Mouse (Mus musculus): Measurements from ENCODE around the gene Usp10. TPM values are rescaled to one million over a fixed set of nuclear protein-coding genes. Genes with fewer than 3 reads are reported as not detected.

Usp10 gene
- 124 and 125 TPM in 2 replicates for polyA plus RNA-seq (2015; fragmentation: Nextera tagmentation; extraction: Ambion mirVana)

- no peak for ATAC-seq
- 24% methylated on average over 13 of the region's 13 CpGs for WGBS
- peak within 1 kb of the TSS; percentile 93 for H3K27ac ChIP-seq (ENCODE audit: low read length)
Measured at GRCm38 (mm10) chr8:119909944-119910546, at the start of gene Usp10. Gene Usp10, plus strand, starts transcription at chr8:119910360.

GRCm38 (mm10) chr8:119861706-119862389 is 48.3 kb upstream of the Usp10 start, which contains the start of gene Klhl36:
Gene Klhl36, plus strand, starts transcription at chr8:119862266.
- Histone ChIP-seq H3K4me3 (ENCODE audit: low read length) (peak within 1 kb of the TSS; percentile 87), H3K9ac (ENCODE audit: low read depth, low read length) (peak within 1 kb of the TSS; percentile 89), H3K9me3 (ENCODE audit: control insufficient read depth, low read length) (no peaks in the 10 kb centered on the region), H3K27ac (ENCODE audit: low read length) (peak within 1 kb of the TSS; percentile 76), H3K4me2 (ENCODE audit: low read depth, low read length) (peak within 1 kb of the TSS; percentile 63), H3K27me3 (replicated peaks; ENCODE audit: control insufficient read depth, insufficient read depth, low read length) (no peaks in the 10 kb centered on the region), H3K4me1 (ENCODE audit: control insufficient read depth, insufficient read depth, low read length) (peaks cover 11% of the 10 kb centered on the region), H3K36me3 (ENCODE audit: control insufficient read depth, insufficient read depth, low read length) (no peaks in the 10 kb centered on the region)
- under 1% methylated on average over 35 of the region's 35 CpGs for WGBS
- ATAC-seq = peak; percentile 98

More at GRCm38 (mm10) chr8:119909944-119910546, at the start of gene Usp10:
- H3K27me3 ChIP-seq (replicated peaks; ENCODE audit: control insufficient read depth, insufficient read depth, low read length) = no peaks in the 10 kb centered on the region
- peak within 1 kb of the TSS; percentile 92 for H3K9ac ChIP-seq (ENCODE audit: low read depth, low read length)
- peak within 1 kb of the TSS; percentile 90 for H3K4me2 ChIP-seq (ENCODE audit: low read depth, low read length)
- H3K4me1 ChIP-seq (ENCODE audit: control insufficient read depth, insufficient read depth, low read length) = peaks cover 33% of the 10 kb centered on the region
- H3K9me3 ChIP-seq (ENCODE audit: control insufficient read depth, low read length) = no peaks in the 10 kb centered on the region
- peak within 1 kb of the TSS; percentile 80 for H3K4me3 ChIP-seq (ENCODE audit: low read length)
- H3K36me3 ChIP-seq (ENCODE audit: control insufficient read depth, insufficient read depth, low read length) = no peaks in the 10 kb centered on the region

GRCm38 (mm10) chr8:119862390-119862734 is 47.8 kb upstream of the Usp10 start:
- H3K4me3 ChIP-seq (ENCODE audit: low read length) = peak overlapping the region; percentile 87
- peak overlapping the region; percentile 63 for H3K4me2 ChIP-seq (ENCODE audit: low read depth, low read length)
- peak overlapping the region; percentile 76 for H3K27ac ChIP-seq (ENCODE audit: low read length)
- 2% methylated on average over 19 of the region's 19 CpGs for WGBS
- H3K36me3 ChIP-seq (ENCODE audit: control insufficient read depth, insufficient read depth, low read length) = no peaks in the 10 kb centered on the region
- peaks cover 11% of the 10 kb centered on the region for H3K4me1 ChIP-seq (ENCODE audit: control insufficient read depth, insufficient read depth, low read length)
- H3K9ac ChIP-seq (ENCODE audit: low read depth, low read length) = peak overlapping the region; percentile 89
- no peaks in the 10 kb centered on the region for H3K9me3 ChIP-seq (ENCODE audit: control insufficient read depth, low read length)
- H3K27me3 ChIP-seq (replicated peaks; ENCODE audit: control insufficient read depth, insufficient read depth, low read length) = no peaks in the 10 kb centered on the region
- no peak for ATAC-seq

DNA sequence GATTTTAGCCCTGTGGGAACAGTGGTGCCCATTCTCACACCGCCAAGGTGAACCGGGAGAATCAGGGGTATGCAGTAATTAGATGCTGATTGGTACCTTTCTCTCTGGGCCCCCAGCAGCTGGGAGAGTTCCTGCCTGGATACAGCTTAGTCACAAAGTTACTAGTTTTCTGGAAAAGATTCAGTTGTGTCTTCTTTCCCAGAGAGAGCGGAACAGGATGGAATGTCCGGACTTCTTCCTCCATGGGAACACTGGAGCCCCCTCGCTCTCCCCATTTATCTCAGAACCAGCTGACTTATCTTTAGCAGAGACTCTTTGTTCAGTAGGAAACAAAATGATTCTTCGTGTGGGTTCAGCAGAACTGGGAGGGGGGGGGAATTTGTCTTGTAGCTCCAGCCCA is 47.4 kb upstream of the Usp10 start:
- no peak for ATAC-seq
- Histone ChIP-seq H3K27ac (ENCODE audit: low read length) (no peak overlapping the region), H3K4me2 (ENCODE audit: low read depth, low read length) (peak overlapping the region; percentile 63), H3K9me3 (ENCODE audit: control insufficient read depth, low read length) (no peaks in the 10 kb centered on the region), H3K36me3 (ENCODE audit: control insufficient read depth, insufficient read depth, low read length) (no peaks in the 10 kb centered on the region), H3K4me3 (ENCODE audit: low read length) (peak overlapping the region; percentile 87), H3K27me3 (replicated peaks; ENCODE audit: control insufficient read depth, insufficient read depth, low read length) (no peaks in the 10 kb centered on the region), H3K9ac (ENCODE audit: low read depth, low read length) (peak overlapping the region; percentile 89), H3K4me1 (ENCODE audit: control insufficient read depth, insufficient read depth, low read length) (peaks cover 11% of the 10 kb centered on the region)
- 11% methylated on average over 6 of the region's 6 CpGs for WGBS

GRCm38 (mm10) chr8:119869616-119870015 is 40.5 kb upstream of the Usp10 start:
- WGBS = 77% methylated on average over 20 of the region's 20 CpGs
- Histone ChIP-seq H3K27me3 (replicated peaks; ENCODE audit: control insufficient read depth, insufficient read depth, low read length) (no peaks in the 10 kb centered on the region), H3K4me2 (ENCODE audit: low read depth, low read length) (no peak overlapping the region), H3K36me3 (ENCODE audit: control insufficient read depth, insufficient read depth, low read length) (peaks cover 27% of the 10 kb centered on the region), H3K9me3 (ENCODE audit: control insufficient read depth, low read length) (peaks cover 10% of the 10 kb centered on the region; the same call in 1 of the 2 replicates), H3K9ac (ENCODE audit: low read depth, low read length) (no peak overlapping the region), H3K4me1 (ENCODE audit: control insufficient read depth, insufficient read depth, low read length) (no peaks in the 10 kb centered on the region), H3K4me3 (ENCODE audit: low read length) (no peak overlapping the region), H3K27ac (ENCODE audit: low read length) (no peak overlapping the region)
- ATAC-seq = no peak

DNA sequence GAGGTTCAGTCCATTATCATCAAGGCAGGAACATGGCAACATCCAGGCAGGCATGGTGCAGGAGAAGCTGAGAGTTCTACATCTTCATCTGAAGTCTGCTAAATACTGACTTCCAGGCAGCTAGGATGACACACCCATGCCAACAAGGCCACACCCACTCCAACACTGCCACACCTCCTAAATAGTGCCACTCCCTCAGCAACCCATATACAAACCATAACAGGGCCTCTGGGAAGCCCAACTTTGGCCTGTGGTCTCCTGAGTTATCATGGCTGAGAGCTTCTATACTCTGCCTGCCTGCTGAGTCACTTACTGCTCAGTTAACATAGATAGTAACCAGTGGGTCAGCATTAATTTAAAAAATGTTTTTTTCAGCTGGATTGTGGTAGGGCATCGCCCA is 37.0 kb upstream of the Usp10 start:
- H3K27me3 ChIP-seq (replicated peaks; ENCODE audit: control insufficient read depth, insufficient read depth, low read length) = no peaks in the 10 kb centered on the region
- H3K36me3 ChIP-seq (ENCODE audit: control insufficient read depth, insufficient read depth, low read length) = peaks cover 29% of the 10 kb centered on the region
- no peaks in the 10 kb centered on the region for H3K4me1 ChIP-seq (ENCODE audit: control insufficient read depth, insufficient read depth, low read length)
- H3K27ac ChIP-seq (ENCODE audit: low read length) = no peak overlapping the region
- WGBS = 93% methylated on average over 1 of the region's 1 CpGs
- peaks cover 10% of the 10 kb centered on the region; the same call in 1 of the 2 replicates for H3K9me3 ChIP-seq (ENCODE audit: control insufficient read depth, low read length)
- no peak overlapping the region for H3K4me3 ChIP-seq (ENCODE audit: low read length)
- H3K9ac ChIP-seq (ENCODE audit: low read depth, low read length) = no peak overlapping the region
- no peak overlapping the region for H3K4me2 ChIP-seq (ENCODE audit: low read depth, low read length)
- ATAC-seq = no peak

DNA sequence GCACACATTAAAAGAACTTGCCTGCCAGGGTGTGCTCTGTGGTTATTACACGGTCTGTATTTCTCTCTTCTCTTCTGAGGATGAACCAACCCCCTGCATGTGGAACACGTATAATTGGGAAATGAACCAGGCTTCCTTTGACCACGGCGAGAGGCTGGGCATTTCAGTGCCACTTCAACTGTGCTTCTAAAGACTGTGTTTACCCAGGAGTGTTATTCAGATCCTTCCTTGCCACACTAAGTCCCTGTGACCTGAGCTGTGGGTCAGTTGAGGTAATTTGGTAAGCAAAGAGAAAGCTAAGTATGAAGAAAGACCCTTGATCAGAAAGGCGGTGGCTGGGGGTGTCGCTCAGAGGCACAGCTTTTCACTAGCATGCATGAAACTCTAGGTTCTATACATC is 28.9 kb upstream of the Usp10 start:
- H3K4me2 ChIP-seq (ENCODE audit: low read depth, low read length) = no peak overlapping the region
- H3K4me1 ChIP-seq (ENCODE audit: control insufficient read depth, insufficient read depth, low read length) = peaks cover 13% of the 10 kb centered on the region
- no peak for ATAC-seq
- H3K4me3 ChIP-seq (ENCODE audit: low read length) = no peak overlapping the region
- H3K27ac ChIP-seq (ENCODE audit: low read length) = no peak overlapping the region
- 0 out of 2 replicates have a peak, but pooled peaks cover 2% of the 10 kb centered on the region for H3K36me3 ChIP-seq (ENCODE audit: control insufficient read depth, insufficient read depth, low read length)
- 76% methylated on average over 6 of the region's 6 CpGs for WGBS
- H3K9ac ChIP-seq (ENCODE audit: low read depth, low read length) = no peak overlapping the region
- H3K9me3 ChIP-seq (ENCODE audit: control insufficient read depth, low read length) = no peaks in the 10 kb centered on the region
- H3K27me3 ChIP-seq (replicated peaks; ENCODE audit: control insufficient read depth, insufficient read depth, low read length) = no peaks in the 10 kb centered on the region

- WGBS = 82% methylated on average over 8 of the region's 8 CpGs
- H3K27ac ChIP-seq (ENCODE audit: low read length) = no peak overlapping the region
Measured at GRCm38 (mm10) chr8:119881917-119882316, 28.2 kb upstream of the Usp10 start.

DNA sequence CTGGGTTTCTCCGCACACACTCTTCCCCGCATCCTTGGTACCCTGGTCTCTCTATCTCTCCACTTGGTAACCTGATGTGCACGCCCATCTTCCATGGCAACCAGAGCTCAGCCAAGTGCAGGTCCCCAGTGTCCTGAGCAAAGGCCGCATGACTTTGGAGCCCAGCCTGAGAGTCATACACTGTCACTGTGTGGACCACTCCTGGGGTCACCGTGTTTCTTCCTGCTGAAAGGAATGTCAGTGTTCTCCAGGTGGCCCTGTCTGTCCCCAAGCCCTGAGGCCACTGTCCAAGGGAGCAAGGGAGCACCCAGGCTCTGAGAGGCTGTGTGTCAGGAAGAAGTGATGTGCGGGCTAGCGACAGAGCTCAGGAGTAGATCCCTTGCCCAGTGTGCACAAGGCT is 26.9 kb upstream of the Usp10 start:
- H3K27me3 ChIP-seq (replicated peaks; ENCODE audit: control insufficient read depth, insufficient read depth, low read length) = no peaks in the 10 kb centered on the region
- no peak overlapping the region for H3K4me3 ChIP-seq (ENCODE audit: low read length)
- H3K36me3 ChIP-seq (ENCODE audit: control insufficient read depth, insufficient read depth, low read length) = no peaks in the 10 kb centered on the region
- peaks cover 13% of the 10 kb centered on the region for H3K4me1 ChIP-seq (ENCODE audit: control insufficient read depth, insufficient read depth, low read length)
- no peak for ATAC-seq
- no peak overlapping the region for H3K27ac ChIP-seq (ENCODE audit: low read length)
- WGBS = 94% methylated on average over 7 of the region's 7 CpGs
- H3K4me2 ChIP-seq (ENCODE audit: low read depth, low read length) = no peak overlapping the region
- no peaks in the 10 kb centered on the region for H3K9me3 ChIP-seq (ENCODE audit: control insufficient read depth, low read length)
- H3K9ac ChIP-seq (ENCODE audit: low read depth, low read length) = no peak overlapping the region

More at GRCm38 (mm10) chr8:119881917-119882316, 28.2 kb upstream of the Usp10 start:
- Histone ChIP-seq H3K9me3 (ENCODE audit: control insufficient read depth, low read length) (no peaks in the 10 kb centered on the region), H3K9ac (ENCODE audit: low read depth, low read length) (no peak overlapping the region), H3K4me2 (ENCODE audit: low read depth, low read length) (no peak overlapping the region), H3K4me3 (ENCODE audit: low read length) (no peak overlapping the region), H3K27me3 (replicated peaks; ENCODE audit: control insufficient read depth, insufficient read depth, low read length) (no peaks in the 10 kb centered on the region), H3K36me3 (ENCODE audit: control insufficient read depth, insufficient read depth, low read length) (no peaks in the 10 kb centered on the region), H3K4me1 (ENCODE audit: control insufficient read depth, insufficient read depth, low read length) (peaks cover 13% of the 10 kb centered on the region)
- ATAC-seq = no peak
